Mouse (Mus musculus) intestine, embryonic 16.5 days (tissue): ENCODE results near the gene Trpm8. TPM values are rescaled to one million over a fixed set of nuclear protein-coding genes. Genes with fewer than 3 reads are reported as not detected.
A peak's percentile ranks its signal among the peaks of the same experiment; 100 is the strongest.

Experiments
- ATAC-seq: fragments of 200-750 bp; cut with Nextera tagmentation; 2 replicates; pipeline ENCODE4 v1.8.0; 2017; ENCODE audit warnings: moderate TSS enrichment, moderate library complexity
- H3K27ac ChIP-seq: fragments of 300-500 bp; sonication (generic); 2 replicates; pipeline ENCODE4 v1.5.1; 2014; ENCODE audit warnings: mild to moderate bottlenecking, low read length
- H3K27me3 ChIP-seq: fragments of 300-500 bp; sonication (generic); replicated peaks from 2 replicates; pipeline ENCODE4 v1.6.1; 2014; ENCODE audit warnings: low read length, control low read depth, mixed read lengths; ENCODE audit not compliant: control insufficient read depth, insufficient read depth
- H3K36me3 ChIP-seq: fragments of 300-500 bp; sonication (generic); 2 replicates; pipeline ENCODE4 v1.6.1; 2014; ENCODE audit warnings: low read length, control low read depth; ENCODE audit not compliant: control insufficient read depth, insufficient read depth
- H3K4me1 ChIP-seq: fragments of 300-500 bp; sonication (generic); 2 replicates; pipeline ENCODE4 v1.6.1; 2014; ENCODE audit warnings: low read length, control low read depth, mixed read lengths; ENCODE audit not compliant: control insufficient read depth, insufficient read depth
- H3K4me2 ChIP-seq: fragments of 300-500 bp; sonication (generic); 2 replicates; pipeline ENCODE4 v1.6.1; 2014; ENCODE audit warnings: low read depth, low read length, control low read depth
- H3K4me3 ChIP-seq: fragments of 300-500 bp; sonication (generic); 2 replicates; pipeline ENCODE4 v1.5.1; 2014; ENCODE audit warnings: mild to moderate bottlenecking, low read length
- H3K9ac ChIP-seq: fragments of 300-500 bp; sonication (generic); 2 replicates; pipeline ENCODE4 v1.6.1; 2014; ENCODE audit warnings: low read depth, low read length
- H3K9me3 ChIP-seq: fragments of 300-500 bp; sonication (generic); 2 replicates; pipeline ENCODE4 v1.6.1; 2016; ENCODE audit warnings: low read length, control low read depth; ENCODE audit not compliant: control insufficient read depth
- WGBS: fragments of 180-500 bp; shearing (Covaris S2); extraction: QIAGEN DNeasy Blood & Tissue Kit; methylation state at CpG from one replicate; pipeline ENCODE4 v1.1.7; 2014; 5-methylcytosine and 5-hydroxymethylcytosine counted together
- polyA plus RNA-seq: library from polyadenylated mRNA; unstranded; fragments of >200 nt; fragmentation: Nextera tagmentation; extraction: Ambion mirVana; gene quantifications from 2 replicates; pipeline ENCODE4 v1.2.1, GENCODE M21; 2015

Trpm8 gene
- polyA plus RNA-seq, 1 experiment from 2014 or later = not detected

DNA sequence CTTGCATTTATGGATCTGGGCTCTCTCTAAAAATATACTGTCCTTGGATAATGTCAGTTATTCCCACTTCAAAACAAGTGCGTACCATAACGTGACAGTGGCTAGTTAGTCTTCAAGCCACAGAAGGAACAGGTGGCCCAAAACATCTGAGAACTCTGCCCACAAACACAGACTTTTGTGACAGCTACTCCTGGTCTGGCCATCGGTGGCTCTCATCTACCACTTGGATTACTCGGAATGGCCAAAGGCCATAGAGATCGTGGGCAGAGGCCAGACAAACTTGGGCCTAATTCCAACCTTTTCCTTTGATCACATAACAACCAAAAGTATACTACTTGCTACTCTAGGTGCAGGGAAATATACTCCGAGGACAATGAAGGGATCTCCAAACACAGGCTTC, 9.4 kb upstream of the Trpm8 start:
- no peak for ATAC-seq
- no peak overlapping the region for H3K27ac ChIP-seq
- WGBS = 87% methylated on average over 6 of the region's 6 CpGs
- no peak overlapping the region for H3K4me2 ChIP-seq
- peaks cover 86% of the 10 kb centered on the region for H3K36me3 ChIP-seq
- no peaks in the 10 kb centered on the region for H3K27me3 ChIP-seq
- no peak overlapping the region for H3K4me3 ChIP-seq
- H3K9me3 ChIP-seq = no peaks in the 10 kb centered on the region
- no peak overlapping the region for H3K9ac ChIP-seq
- no peaks in the 10 kb centered on the region for H3K4me1 ChIP-seq

DNA sequence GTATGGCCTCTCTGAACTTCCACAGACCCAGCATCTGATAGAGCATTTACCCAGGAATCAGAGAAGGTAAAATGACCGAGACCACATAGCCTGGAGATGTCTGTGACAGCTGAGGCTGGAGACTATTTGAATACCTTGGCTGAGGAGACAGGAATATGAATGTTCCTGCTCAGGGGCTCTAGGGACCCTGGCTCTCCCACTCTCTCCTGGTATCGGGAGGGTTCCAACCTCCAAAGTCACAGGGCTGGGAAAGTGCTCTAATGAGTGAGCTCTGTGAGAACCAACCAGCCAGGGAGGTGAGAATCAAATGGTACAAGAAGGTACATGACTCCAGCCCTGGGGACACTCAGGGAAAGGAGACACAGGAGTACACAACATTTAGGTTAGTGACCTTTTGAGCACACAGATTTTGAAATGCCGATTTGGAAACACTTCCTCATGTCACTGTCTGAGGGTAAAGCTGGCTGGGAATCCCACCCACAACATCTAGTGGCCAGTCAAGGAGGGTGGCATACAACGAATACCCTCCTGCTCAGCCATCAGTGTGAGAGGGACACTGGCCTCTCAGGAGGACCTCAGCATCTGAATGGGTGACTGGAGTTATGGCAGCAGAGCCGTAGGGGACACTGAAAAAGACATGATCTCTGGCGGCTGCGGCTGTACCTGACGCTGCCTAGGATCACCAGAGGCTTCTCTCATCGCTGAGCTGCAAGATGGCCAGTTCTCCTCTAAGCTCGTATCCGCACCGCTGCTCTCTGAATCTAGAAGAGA, 7.7 kb upstream of the Trpm8 start:
- H3K36me3 ChIP-seq = peaks cover 83% of the 10 kb centered on the region
- no peaks in the 10 kb centered on the region for H3K4me1 ChIP-seq
- no peak overlapping the region for H3K9ac ChIP-seq
- WGBS = 90% methylated on average over 12 of the region's 12 CpGs
- no peak overlapping the region for H3K27ac ChIP-seq
- no peak overlapping the region for H3K4me2 ChIP-seq
- H3K9me3 ChIP-seq = no peaks in the 10 kb centered on the region
- H3K27me3 ChIP-seq = no peaks in the 10 kb centered on the region
- no peak for ATAC-seq
- no peak overlapping the region for H3K4me3 ChIP-seq

- Histone ChIP-seq H3K4me3 (no peak overlapping the region), H3K9me3 (no peaks in the 10 kb centered on the region), H3K9ac (no peak overlapping the region), H3K4me1 (peaks cover 23% of the 10 kb centered on the region), H3K36me3 (peaks cover 55% of the 10 kb centered on the region), H3K4me2 (no peak overlapping the region), H3K27me3 (no peaks in the 10 kb centered on the region), H3K27ac (no peak overlapping the region)
- WGBS = 65% methylated on average over 4 of the region's 4 CpGs
- ATAC-seq = no peak
These were observed 4.6 kb upstream of the Trpm8 start for GRCm38 (mm10) chr1:88272851-88273250.

GRCm38 (mm10) chr1:88273326-88273725, 4.1 kb upstream of the Trpm8 start:
- ATAC-seq = no peak
- Histone ChIP-seq H3K9ac (no peak overlapping the region), H3K9me3 (no peaks in the 10 kb centered on the region), H3K27me3 (no peaks in the 10 kb centered on the region), H3K4me2 (no peak overlapping the region), H3K27ac (no peak overlapping the region), H3K4me3 (no peak overlapping the region), H3K36me3 (peaks cover 50% of the 10 kb centered on the region), H3K4me1 (peaks cover 28% of the 10 kb centered on the region)
- 94% methylated on average over 3 of the region's 3 CpGs for WGBS

DNA sequence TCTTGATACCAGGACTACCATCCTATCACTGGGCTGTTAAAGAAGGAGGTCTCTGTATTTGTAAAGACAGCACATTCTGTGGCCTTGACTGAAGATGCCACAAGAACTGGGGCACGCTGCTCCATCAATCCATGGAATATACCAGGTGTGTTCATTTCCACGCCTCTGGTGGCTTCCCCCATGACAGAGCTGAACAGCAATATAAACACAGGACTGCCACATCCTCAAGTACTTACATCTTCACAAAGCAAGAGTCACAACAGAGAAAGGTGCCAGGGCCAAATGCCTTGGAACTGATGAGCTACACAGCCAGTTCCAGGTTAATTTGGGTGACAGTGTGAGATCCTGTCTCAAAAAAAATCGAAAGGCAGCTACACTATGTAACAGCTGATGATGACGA, 3.6 kb upstream of the Trpm8 start:
- Histone ChIP-seq H3K36me3 (peaks cover 45% of the 10 kb centered on the region), H3K27ac (no peak overlapping the region), H3K27me3 (no peaks in the 10 kb centered on the region), H3K4me3 (no peak overlapping the region), H3K9me3 (no peaks in the 10 kb centered on the region), H3K9ac (no peak overlapping the region), H3K4me1 (peaks cover 29% of the 10 kb centered on the region), H3K4me2 (no peak overlapping the region)
- no peak for ATAC-seq
- WGBS = 83% methylated on average over 4 of the region's 4 CpGs

GRCm38 (mm10) chr1:88274371-88275077, 2.9 kb upstream of the Trpm8 start:
- Histone ChIP-seq H3K4me2 (no peak overlapping the region), H3K9me3 (no peaks in the 10 kb centered on the region), H3K4me1 (peaks cover 29% of the 10 kb centered on the region), H3K36me3 (peaks cover 38% of the 10 kb centered on the region), H3K9ac (no peak overlapping the region), H3K27ac (no peak overlapping the region), H3K27me3 (no peaks in the 10 kb centered on the region), H3K4me3 (no peak overlapping the region)
- WGBS = 73% methylated on average over 11 of the region's 11 CpGs
- ATAC-seq = no peak

DNA sequence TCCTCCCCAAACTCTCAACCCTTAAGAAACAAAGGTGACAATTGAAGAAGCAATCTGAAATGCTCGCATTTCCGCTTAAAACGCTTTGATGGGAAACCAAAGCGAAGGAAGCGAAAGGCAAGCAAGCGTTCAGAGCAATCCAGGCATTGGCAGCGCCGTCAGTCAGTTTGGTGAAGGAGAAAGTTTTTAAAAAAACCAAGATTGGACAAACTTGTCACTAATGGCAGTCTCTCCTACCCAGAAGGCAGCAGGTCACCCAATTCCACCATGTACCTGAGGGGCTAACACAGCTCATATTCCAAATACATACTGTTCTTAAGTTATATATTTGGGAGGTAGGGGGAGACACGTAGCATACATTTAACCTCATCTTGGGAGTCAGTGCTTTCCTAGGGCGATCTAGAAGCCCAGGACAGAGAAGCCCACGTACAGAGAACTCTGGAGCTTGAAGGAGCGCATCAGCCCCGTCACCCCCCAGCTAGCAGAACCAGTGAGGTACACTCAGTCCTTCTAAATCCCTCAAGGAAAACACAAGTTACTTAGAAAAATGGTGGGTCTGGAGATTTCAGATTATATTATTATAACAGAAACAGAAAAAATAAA, 2.3 kb upstream of the Trpm8 start:
- H3K4me1 ChIP-seq = peaks cover 29% of the 10 kb centered on the region
- H3K4me3 ChIP-seq = peak overlapping the region; percentile 57; the same call in 1 of the 2 replicates
- peak overlapping the region; percentile 62 for H3K4me2 ChIP-seq
- WGBS = 69% methylated on average over 13 of the region's 13 CpGs
- H3K27ac ChIP-seq = no peak overlapping the region
- H3K9ac ChIP-seq = 0 out of 2 replicates have a peak overlapping the region, but pooled peaks have one; percentile 79
- no peak for ATAC-seq
- no peaks in the 10 kb centered on the region for H3K27me3 ChIP-seq
- no peaks in the 10 kb centered on the region for H3K9me3 ChIP-seq
- peaks cover 33% of the 10 kb centered on the region for H3K36me3 ChIP-seq

DNA sequence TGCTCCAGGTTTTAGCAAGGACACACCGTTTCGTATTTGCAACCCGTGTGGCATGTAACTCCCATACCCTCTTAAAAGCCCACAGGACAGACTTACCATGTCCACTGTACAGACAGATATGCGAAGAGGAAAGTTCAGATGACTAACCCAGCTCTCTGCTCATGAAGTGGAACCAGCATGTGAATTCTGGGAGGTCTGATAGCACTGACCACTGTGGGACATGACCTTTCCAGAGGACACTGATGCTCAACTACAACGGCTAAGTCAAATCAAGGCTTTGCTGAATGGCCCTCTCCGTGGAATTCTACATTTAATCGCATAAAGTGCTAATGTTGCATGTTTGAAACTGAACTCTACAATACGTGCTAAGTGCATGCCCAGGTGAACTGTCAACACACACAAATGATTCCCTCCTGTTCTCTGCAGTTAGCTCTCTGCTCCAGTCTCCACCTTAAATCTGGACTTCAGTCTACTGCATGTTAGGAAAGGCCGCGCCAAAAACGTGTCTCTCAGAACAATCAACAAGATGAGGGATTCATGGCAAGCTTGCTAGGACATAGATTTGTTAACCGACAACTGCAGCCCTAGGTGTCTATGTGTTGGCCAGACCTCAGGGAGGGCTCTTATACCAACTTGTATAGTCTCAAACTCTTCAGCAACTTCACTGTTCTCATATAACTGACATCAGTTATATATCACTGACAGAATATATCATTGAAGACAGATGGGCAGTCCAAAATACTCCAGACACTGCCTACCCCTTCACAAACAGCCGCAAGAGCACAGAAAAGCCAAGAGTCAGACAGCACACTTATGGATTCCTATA, 1.6 kb upstream of the Trpm8 start:
- H3K4me1 ChIP-seq = peaks cover 32% of the 10 kb centered on the region
- no peaks in the 10 kb centered on the region for H3K9me3 ChIP-seq
- peak overlapping the region; percentile 84; the same call in 1 of the 2 replicates for H3K27ac ChIP-seq
- H3K9ac ChIP-seq = peak overlapping the region; percentile 79
- no peak for ATAC-seq
- 61% methylated on average over 13 of the region's 13 CpGs for WGBS
- peak overlapping the region; percentile 57 for H3K4me3 ChIP-seq
- no peaks in the 10 kb centered on the region for H3K27me3 ChIP-seq
- H3K36me3 ChIP-seq = peaks cover 33% of the 10 kb centered on the region
- H3K4me2 ChIP-seq = peak overlapping the region; percentile 62
